Mouse (Mus musculus) spleen, adult 2 months (tissue): ENCODE measurements at regions not wholly inside any gene's neighbourhood (a gene's known extent, or its start where the extent isn't known, plus 50 kb on each side); places are given as distances from the start of the nearest gene placed in this dataset.

Experiments
- CTCF ChIP-seq: fragments of 200-500 bp; IDR thresholded peaks from 2 replicates; pipeline ENCODE4 v1.5.1; 2011; ENCODE audit warnings: mild to moderate bottlenecking, inconsistent platforms; ENCODE audit not compliant: insufficient read depth, insufficient read length, insufficient replicate concordance; ENCODE audit errors: extremely low read depth
- POLR2A ChIP-seq: fragments of 200-500 bp; IDR thresholded peaks from 2 replicates; pipeline ENCODE4 v1.6.1; 2011; ENCODE audit warnings: low read depth, low read length, inconsistent platforms

DNA sequence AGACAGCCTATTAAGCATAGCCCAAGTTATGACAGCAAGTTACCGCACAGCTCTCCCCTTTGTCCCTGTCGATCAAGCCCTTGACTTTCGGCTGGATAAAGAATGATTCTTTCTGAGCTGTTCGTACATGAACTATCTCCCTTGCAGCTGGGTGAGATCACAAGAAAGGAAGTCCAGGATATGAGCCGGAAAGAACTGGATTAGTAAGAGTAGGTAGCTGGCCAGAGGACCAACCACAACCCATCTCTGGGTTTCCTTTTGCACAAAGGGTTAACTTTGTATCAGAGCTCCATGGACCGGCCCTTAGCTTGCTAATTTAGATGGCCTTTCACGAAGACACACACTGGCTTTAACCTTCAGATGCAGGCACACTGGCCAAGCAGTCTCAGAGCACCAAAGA lies 153.3 kb upstream of the Spdye4c start:
- TF ChIP-seq CTCF (no peak), POLR2A (no peak)
